Mouse (Mus musculus) myocyte (in vitro differentiated cells): ENCODE data around the gene Bex6.

Source experiments
- MAX ChIP-seq: IDR thresholded peaks from one replicate; pipeline ENCODE4 v1.6.1; 2011; ENCODE audit warnings: low read depth, mild to moderate bottlenecking, control low read depth
- POLR2A ChIP-seq: IDR thresholded peaks from one replicate; pipeline ENCODE4 v1.6.1; 2011; ENCODE audit warnings: low read depth, mild to moderate bottlenecking, control low read depth, moderate library complexity; ENCODE audit not compliant: insufficient read length
- POLR2AphosphoS2 ChIP-seq: IDR thresholded peaks from one replicate; pipeline ENCODE4 v1.6.1; 2011; ENCODE audit warnings: low read depth, control low read depth; ENCODE audit not compliant: insufficient read length

DNA sequence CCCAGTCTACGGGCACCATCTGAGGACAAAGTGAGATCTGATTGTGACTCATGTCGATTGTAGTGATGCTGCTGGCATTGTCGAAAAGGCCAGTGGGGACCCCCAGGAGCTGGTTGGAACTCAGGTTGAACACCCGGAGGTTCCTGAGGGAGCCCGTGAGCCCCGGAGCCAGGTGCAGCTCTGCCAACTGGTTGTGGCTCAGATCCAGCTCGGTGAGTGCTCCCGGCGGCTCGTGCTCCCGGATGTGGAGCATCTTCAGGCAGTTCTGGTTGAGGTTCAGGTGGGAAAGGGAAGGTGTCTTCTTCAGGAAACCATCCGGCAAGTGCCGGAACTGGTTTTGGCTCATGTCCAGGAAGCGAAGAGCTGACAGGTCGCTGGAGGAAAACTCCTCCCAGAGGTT, 35.9 kb upstream of the Bex6 start:
- no peak for TF ChIP-seq MAX
- no peak for TF ChIP-seq POLR2A
- no peak for TF ChIP-seq POLR2AphosphoS2
